Mouse (Mus musculus) hindbrain, postnatal 0 days (tissue): ENCODE measurements at regions not wholly inside any gene's neighbourhood (a gene's known extent, or its start where the extent isn't known, plus 50 kb on each side); places are given as distances from the start of the nearest gene placed in this dataset.
A peak's percentile ranks its signal among the peaks of the same experiment; 100 is the strongest.

Experiments used
- ATAC-seq: fragments of 200-750 bp; cut with Nextera tagmentation; 2 replicates; pipeline ENCODE4 v1.8.0; 2017; ENCODE audit warnings: mild to moderate bottlenecking, moderate TSS enrichment, moderate library complexity
- DNase-seq: peaks from one replicate; pipeline ENCODE4 v3.0.0-alpha.2; 2015; ENCODE audit warnings: low spot score
- H3K27ac ChIP-seq: fragments of 300-500 bp; sonication (generic); 2 replicates; pipeline ENCODE4 v1.5.1; 2014; ENCODE audit warnings: mild to moderate bottlenecking
- H3K27me3 ChIP-seq: fragments of 300-500 bp; sonication (generic); 2 replicates; pipeline ENCODE4 v1.6.1; 2014; ENCODE audit warnings: low read length, mixed read lengths; ENCODE audit not compliant: insufficient read depth
- H3K36me3 ChIP-seq: fragments of 300-500 bp; sonication (generic); 2 replicates; pipeline ENCODE4 v1.6.1; 2014; ENCODE audit warnings: low read length, mixed read lengths; ENCODE audit not compliant: insufficient read depth
- H3K4me1 ChIP-seq: fragments of 300-500 bp; sonication (generic); 2 replicates; pipeline ENCODE4 v1.6.1; 2014; ENCODE audit warnings: antibody characterized with exemption, low read length, mixed read lengths; ENCODE audit not compliant: insufficient read depth
- H3K4me2 ChIP-seq: fragments of 300-500 bp; sonication (generic); 2 replicates; pipeline ENCODE4 v1.6.1; 2014; ENCODE audit warnings: low read depth, mild to moderate bottlenecking, low read length, moderate library complexity, mixed read lengths
- H3K4me3 ChIP-seq: fragments of 300-500 bp; sonication (generic); 2 replicates; pipeline ENCODE4 v1.5.1; 2014; ENCODE audit warnings: low read length
- H3K9ac ChIP-seq: fragments of 300-500 bp; sonication (generic); replicated peaks from 2 replicates; pipeline ENCODE4 v1.6.1; 2014; ENCODE audit warnings: mild to moderate bottlenecking, low read length, moderate library complexity, mixed read lengths
- H3K9me3 ChIP-seq: fragments of 300-500 bp; sonication (generic); 2 replicates; pipeline ENCODE4 v1.6.1; 2016; ENCODE audit warnings: low read length, mixed read lengths
- CTCF ChIP-seq: IDR thresholded peaks from 2 replicates; pipeline ENCODE4 v1.5.1; 2016; ENCODE audit warnings: antibody characterized with exemption, control low read depth, low read depth
- WGBS: fragments of 180-500 bp; shearing (Covaris S2); extraction: QIAGEN DNeasy Blood & Tissue Kit; methylation state at CpG from one replicate; pipeline ENCODE4 v1.1.7; 2014; 5-methylcytosine and 5-hydroxymethylcytosine counted together

DNA sequence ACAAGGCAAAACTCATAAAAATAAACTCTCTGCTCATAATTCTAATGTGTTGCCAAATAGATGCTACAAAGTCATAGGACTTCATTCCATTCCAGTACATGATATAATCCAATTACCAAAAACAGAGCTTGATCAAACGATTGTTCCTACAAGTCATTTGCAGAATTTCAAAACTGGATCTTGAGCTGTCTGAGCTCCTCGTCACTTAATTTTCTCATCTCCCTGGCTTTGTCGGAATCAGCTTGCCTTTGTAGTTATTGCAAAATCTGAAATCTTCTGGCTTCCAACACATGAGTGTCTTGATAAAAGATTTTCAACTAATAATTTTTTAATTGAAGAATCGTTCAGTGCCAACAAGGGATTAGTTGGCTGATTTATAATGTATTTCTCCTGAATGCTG is 150.3 kb upstream of the Gypa start:
- H3K36me3 ChIP-seq = no peaks in the 10 kb centered on the region
- TF ChIP-seq CTCF = no peak
- H3K27me3 ChIP-seq = no peaks in the 10 kb centered on the region
- no peak for DNase-seq
- H3K4me3 ChIP-seq = no peak overlapping the region
- H3K4me1 ChIP-seq = no peaks in the 10 kb centered on the region
- ATAC-seq = no peak
- no peak overlapping the region for H3K4me2 ChIP-seq
- no peak overlapping the region for H3K27ac ChIP-seq
- H3K9ac ChIP-seq = no peak overlapping the region
- 86% methylated on average over 4 of the region's 4 CpGs for WGBS
- no peaks in the 10 kb centered on the region for H3K9me3 ChIP-seq

DNA sequence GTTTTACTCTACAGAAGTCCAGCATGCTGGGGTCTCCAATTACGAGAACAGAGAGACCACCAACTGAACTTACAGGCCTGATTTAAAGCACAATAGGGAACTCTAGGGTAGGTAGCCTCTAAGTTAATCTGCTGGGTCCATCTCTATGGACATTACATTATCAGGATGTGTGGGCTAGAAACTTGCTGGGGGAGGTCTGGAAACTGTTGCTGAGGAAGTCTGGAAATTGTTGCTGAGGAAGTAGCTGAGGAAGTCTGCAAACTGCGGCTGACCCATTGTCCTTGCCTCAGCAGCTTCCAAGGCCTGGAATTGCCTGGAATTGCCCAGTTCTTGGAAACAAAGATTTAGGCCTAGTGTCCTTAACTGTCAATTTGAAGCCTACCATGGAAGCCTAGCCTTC is 155.7 kb upstream of the Gypa start:
- Histone ChIP-seq H3K27me3 (no peaks in the 10 kb centered on the region), H3K9me3 (no peaks in the 10 kb centered on the region), H3K4me1 (no peaks in the 10 kb centered on the region), H3K9ac (no peak overlapping the region), H3K4me2 (no peak overlapping the region), H3K4me3 (no peak overlapping the region), H3K27ac (no peak overlapping the region), H3K36me3 (no peaks in the 10 kb centered on the region)
- DNase-seq (no peak), ATAC-seq (no peak)
- TF ChIP-seq CTCF = no peak
- 70% methylated on average over 2 of the region's 2 CpGs for WGBS

DNA sequence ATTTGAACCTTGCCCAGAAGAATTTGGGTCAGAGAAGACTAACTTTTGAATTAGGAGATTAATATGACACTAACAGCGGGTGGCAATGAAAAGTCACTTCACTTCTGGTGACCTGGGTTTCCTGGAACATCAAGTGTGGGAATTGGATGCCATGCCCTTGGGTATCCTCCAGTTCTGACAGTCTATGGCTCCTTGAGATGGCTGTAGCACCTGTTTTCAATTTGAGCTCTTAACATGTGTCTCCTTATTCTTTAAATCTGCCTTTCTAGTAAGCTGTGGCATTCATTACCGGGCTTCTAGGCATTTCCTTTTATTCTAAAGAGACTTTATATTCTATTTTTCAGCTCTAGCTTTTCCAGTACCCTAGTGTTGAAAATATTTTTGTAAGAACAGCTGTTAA is 164.9 kb upstream of the Gypa start:
- H3K27ac ChIP-seq = no peak overlapping the region
- no peak overlapping the region for H3K9ac ChIP-seq
- WGBS = 78% methylated on average over 2 of the region's 2 CpGs
- H3K36me3 ChIP-seq = no peaks in the 10 kb centered on the region
- ATAC-seq (no peak), DNase-seq (no peak)
- H3K27me3 ChIP-seq = no peaks in the 10 kb centered on the region
- H3K4me2 ChIP-seq = no peak overlapping the region
- no peak overlapping the region for H3K4me3 ChIP-seq
- H3K9me3 ChIP-seq = no peaks in the 10 kb centered on the region
- TF ChIP-seq CTCF = no peak
- H3K4me1 ChIP-seq = no peaks in the 10 kb centered on the region

DNA sequence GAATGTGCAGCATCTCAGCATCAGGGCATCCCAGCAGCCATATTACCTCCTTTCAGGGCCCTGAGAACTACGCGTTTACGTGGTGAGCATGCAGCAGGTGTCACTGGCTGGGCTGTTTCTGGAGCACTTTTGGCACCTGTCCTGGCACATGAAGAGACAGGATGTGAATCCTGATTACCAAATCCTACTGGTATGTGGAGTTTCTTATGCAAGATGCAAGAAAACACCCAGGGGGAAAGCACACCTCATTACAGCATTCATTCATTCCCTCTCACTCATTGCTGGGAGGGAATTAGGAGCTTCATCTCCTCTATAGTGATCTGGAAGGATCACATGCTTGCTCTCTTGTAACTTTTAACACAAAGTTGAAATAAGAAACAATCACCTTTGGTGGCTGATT is 167.7 kb upstream of the Gypa start:
- H3K27me3 ChIP-seq = no peaks in the 10 kb centered on the region
- DNase-seq (no peak), ATAC-seq (no peak)
- no peak overlapping the region for H3K4me2 ChIP-seq
- no peak overlapping the region for H3K4me3 ChIP-seq
- WGBS = 90% methylated on average over 3 of the region's 3 CpGs
- H3K9me3 ChIP-seq = no peaks in the 10 kb centered on the region
- H3K36me3 ChIP-seq = no peaks in the 10 kb centered on the region
- H3K27ac ChIP-seq = no peak overlapping the region
- H3K9ac ChIP-seq = no peak overlapping the region
- H3K4me1 ChIP-seq = no peaks in the 10 kb centered on the region
- no peak for TF ChIP-seq CTCF

DNA sequence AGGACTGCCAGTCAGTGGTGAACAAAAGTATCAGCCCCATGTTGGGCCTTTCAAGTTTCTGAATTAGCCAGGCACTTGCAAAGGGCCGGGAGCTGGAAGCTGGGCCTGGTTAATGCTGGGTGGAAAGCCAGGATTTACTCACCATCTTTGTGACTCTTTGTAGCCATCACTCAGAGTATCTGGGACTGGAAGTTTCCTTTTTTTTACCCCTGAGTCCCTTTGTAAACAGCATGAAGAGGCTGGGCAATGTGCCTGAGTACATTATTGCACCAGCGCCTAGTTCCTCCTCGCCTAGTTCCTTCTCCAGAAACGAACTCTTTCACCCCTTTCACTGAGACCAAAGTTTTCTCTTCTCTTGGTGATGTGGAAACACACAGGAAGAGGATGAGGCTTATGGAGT is 168.4 kb upstream of the Gypa start:
- Histone ChIP-seq H3K4me1 (no peaks in the 10 kb centered on the region), H3K27me3 (no peaks in the 10 kb centered on the region), H3K36me3 (no peaks in the 10 kb centered on the region), H3K4me3 (no peak overlapping the region), H3K9me3 (no peaks in the 10 kb centered on the region), H3K9ac (no peak overlapping the region), H3K4me2 (no peak overlapping the region), H3K27ac (no peak overlapping the region)
- WGBS = 56% methylated on average over 4 of the region's 4 CpGs
- TF ChIP-seq CTCF = no peak
- ATAC-seq (no peak), DNase-seq (peak; percentile 41)

DNA sequence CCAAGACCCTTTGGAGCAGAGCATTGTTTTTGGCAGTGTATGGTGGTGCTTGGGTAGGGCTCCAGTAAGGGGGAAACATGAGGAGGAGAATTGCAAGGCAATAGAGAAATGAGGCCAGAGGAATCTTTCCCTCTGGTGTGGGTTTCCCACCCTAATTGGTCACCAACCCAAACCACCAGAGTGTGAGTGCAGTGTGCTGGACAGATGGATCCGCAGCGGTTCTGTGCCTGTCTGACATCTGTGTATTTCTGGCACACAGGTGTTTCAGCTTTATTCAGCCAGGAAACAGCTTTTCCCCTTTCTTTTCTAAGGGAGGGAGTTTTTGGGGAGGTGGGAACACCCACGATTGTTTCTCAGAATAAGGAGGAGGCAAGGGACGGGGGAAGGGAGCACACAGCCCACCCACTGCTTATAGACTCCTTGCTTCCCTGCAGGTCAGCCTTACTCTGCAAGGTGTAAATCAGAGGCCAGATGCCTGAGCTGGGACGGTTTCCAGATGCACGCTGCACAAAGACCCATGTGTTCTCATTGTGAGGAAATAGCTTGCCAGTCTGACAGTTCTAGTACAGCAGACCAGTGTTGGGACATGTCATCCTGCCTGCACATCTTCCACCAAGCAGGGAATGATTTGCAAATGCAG is 175.2 kb upstream of the Gypa start:
- TF ChIP-seq CTCF = no peak
- Histone ChIP-seq H3K4me3 (no peak overlapping the region), H3K27me3 (no peaks in the 10 kb centered on the region), H3K4me1 (peaks cover 9% of the 10 kb centered on the region; the same call in 1 of the 2 replicates), H3K4me2 (no peak overlapping the region), H3K9ac (no peak overlapping the region), H3K9me3 (no peaks in the 10 kb centered on the region), H3K27ac (peak overlapping the region; percentile 8; the same call in 1 of the 2 replicates), H3K36me3 (no peaks in the 10 kb centered on the region)
- WGBS = 36% methylated on average over 6 of the region's 6 CpGs
- DNase-seq = peak; percentile 43
- peak; percentile 31; the same call in 1 of the 2 replicates for ATAC-seq

DNA sequence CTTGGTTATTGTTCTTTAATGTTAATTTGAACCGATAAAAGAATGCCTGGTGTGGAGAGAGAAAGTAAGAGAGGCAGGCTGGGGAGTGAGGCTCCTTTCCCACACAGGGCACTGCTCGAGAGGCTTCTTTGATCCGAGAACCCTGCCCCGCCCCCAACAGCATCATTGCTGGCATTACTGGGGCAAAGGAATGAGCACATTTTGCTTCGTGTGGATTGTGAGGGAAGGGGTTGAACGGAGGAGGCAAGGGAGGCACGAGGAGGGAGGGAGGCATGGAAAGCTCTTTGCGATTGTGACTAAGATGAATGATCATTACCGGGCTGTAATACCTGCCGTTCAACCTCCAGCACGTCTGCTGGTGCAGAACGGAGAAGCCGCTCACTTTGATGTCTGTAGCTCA is 178.2 kb upstream of the Gypa start:
- Histone ChIP-seq H3K9ac (peak overlapping the region; percentile 44), H3K4me3 (peak overlapping the region; percentile 25)

More for the DNA sequence above, 178.2 kb upstream of the Gypa start:
- peak; percentile 85 for ATAC-seq
- Histone ChIP-seq H3K36me3 (no peaks in the 10 kb centered on the region), H3K27me3 (no peaks in the 10 kb centered on the region), H3K4me2 (peak overlapping the region; percentile 60), H3K27ac (peak overlapping the region; percentile 56), H3K9me3 (no peaks in the 10 kb centered on the region), H3K4me1 (peaks cover 9% of the 10 kb centered on the region; the same call in 1 of the 2 replicates)
- 3% methylated on average over 13 of the region's 13 CpGs for WGBS
- 0 out of 2 replicates have a peak, but pooled peaks have one; percentile 11 for TF ChIP-seq CTCF
- peak; percentile 81 for DNase-seq
